Mouse (Mus musculus) G1E (cell line): ENCODE measurements around the gene Rnf149. TPM values are rescaled to one million over a fixed set of nuclear protein-coding genes. Genes with fewer than 3 reads are reported as not detected.

Experiments used
- ATAC-seq: 2 replicates; pipeline ENCODE4 v1.8.0; 2016; ENCODE audit warnings: mild to moderate bottlenecking; ENCODE audit not compliant: insufficient number of reproducible peaks, poor library complexity, low FRiP score, severe bottlenecking; ENCODE audit errors: extremely low read depth
- DNase-seq: peaks from one replicate; pipeline ENCODE4 v3.0.0; 2012; ENCODE audit warnings: low spot score
- H3K27me3 ChIP-seq: 2 replicates; pipeline ENCODE4 v1.6.1; 2012; ENCODE audit warnings: mild to moderate bottlenecking, low read length, inconsistent platforms; ENCODE audit not compliant: insufficient read depth
- H3K36me3 ChIP-seq: replicated peaks from 2 replicates; pipeline ENCODE3; 2012; ENCODE audit warnings: mild to moderate bottlenecking, inconsistent platforms
- H3K4me1 ChIP-seq: 2 replicates; pipeline ENCODE4 v1.6.1; 2012; ENCODE audit warnings: low read depth, low read length, inconsistent platforms, mixed read lengths; ENCODE audit not compliant: insufficient read depth
- H3K4me3 ChIP-seq: 2 replicates; pipeline ENCODE4 v1.5.1; 2012; ENCODE audit warnings: low read depth, mild to moderate bottlenecking, inconsistent platforms, low read length, moderate library complexity, mixed read lengths
- H3K9me3 ChIP-seq: replicated peaks from 2 replicates; pipeline ENCODE4 v1.6.1; 2012; ENCODE audit warnings: inconsistent platforms
- CTCF ChIP-seq: IDR thresholded peaks from 2 replicates; pipeline ENCODE4 v1.5.1; 2012; ENCODE audit warnings: low read depth, low read length, inconsistent platforms, mixed read lengths
- GATA1 ChIP-seq: IDR thresholded peaks from 2 replicates; pipeline ENCODE4 v1.6.1; 2012; ENCODE audit warnings: borderline replicate concordance, low read length, inconsistent platforms, mixed read lengths
- GATA2 ChIP-seq: IDR thresholded peaks from 2 replicates; pipeline ENCODE4 v1.6.1; 2012; ENCODE audit warnings: low read depth, low read length, inconsistent platforms, borderline replicate concordance
- POLR2AphosphoS5 ChIP-seq: IDR thresholded peaks from 2 replicates; pipeline ENCODE4 v1.6.1; 2012; ENCODE audit warnings: low read depth, low read length, inconsistent platforms; ENCODE audit not compliant: insufficient replicate concordance
- TAL1 ChIP-seq: conservative IDR thresholded peaks from 2 replicates; pipeline ENCODE4 v1.6.1; 2012; ENCODE audit warnings: low read depth, low read length, inconsistent platforms, mixed read lengths
- polyA plus RNA-seq: library from polyadenylated mRNA; stranded (reverse); fragments of >175 nt; gene quantifications from 2 replicates; pipeline ENCODE4 v1.2.3, GENCODE M21; 2012
- total RNA-seq, 2 experiments: library from RNA; stranded (forward) in 1 of 2; stranded (reverse) in 1 of 2; fragments of 200-1000 nt in 1 of 2; fragments of >200 nt in 1 of 2; fragmentation: Nextera tagmentation in 1 of 2; gene quantifications; 2 replicates each; pipeline ENCODE4 v1.2.3; 2014 to 2017

Gene Rnf149
- total and polyA plus RNA-seq, 3 experiments = 67.1 to 93.6 (median 86.8) TPM

DNA sequence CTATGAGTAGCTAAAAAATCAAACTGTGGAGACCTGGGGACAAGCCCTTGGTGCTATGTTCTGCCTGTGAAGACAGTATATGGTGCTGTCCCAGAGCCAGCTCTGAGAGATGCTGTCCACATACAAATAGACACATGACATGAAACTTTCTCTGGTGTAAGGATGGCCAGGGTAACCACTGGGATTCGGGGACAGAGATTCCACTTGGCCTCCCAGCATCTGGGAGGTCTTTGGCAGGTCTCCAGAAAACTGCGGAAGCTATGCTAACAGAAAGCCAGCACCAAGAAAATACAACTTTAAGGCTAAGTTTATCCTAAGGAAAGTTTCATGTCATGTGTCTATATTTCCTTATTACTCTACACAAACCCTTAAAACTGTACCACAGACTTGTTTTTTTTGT, 27.4 kb downstream of the Rnf149 start:
- peaks cover 4% of the 10 kb centered on the region for H3K4me1 ChIP-seq
- H3K9me3 ChIP-seq = no peaks in the 10 kb centered on the region
- no peaks in the 10 kb centered on the region for H3K27me3 ChIP-seq
- DNase-seq = no peak
- ATAC-seq = no peak
- peaks cover 87% of the 10 kb centered on the region for H3K36me3 ChIP-seq
- TF ChIP-seq CTCF = no peak
- TF ChIP-seq TAL1 = no peak
- TF ChIP-seq GATA1 = no peak
- no peak for TF ChIP-seq POLR2AphosphoS5
- no peak for TF ChIP-seq GATA2
- H3K4me3 ChIP-seq = no peak overlapping the region

DNA sequence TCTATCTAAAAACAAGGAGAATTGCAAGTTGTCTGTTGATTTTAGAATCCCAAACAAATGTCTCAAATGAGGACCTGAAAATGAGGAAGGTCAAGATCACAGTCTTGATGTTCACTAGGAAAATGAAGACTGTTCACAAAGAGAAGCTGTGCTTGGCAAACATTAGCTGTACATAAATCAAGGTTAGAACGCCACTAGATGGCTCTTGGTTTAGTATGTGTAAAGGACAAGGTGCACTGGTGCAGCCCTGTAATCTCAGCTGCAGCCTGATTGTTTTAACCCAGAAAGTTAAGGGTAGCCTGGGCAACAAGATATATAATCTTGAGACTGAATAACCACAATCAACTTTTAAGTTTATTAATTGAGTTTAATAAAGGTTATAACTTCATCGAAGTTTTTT, 30.0 kb downstream of the Rnf149 start:
- H3K4me3 ChIP-seq = no peak overlapping the region
- no peak for ATAC-seq
- no peaks in the 10 kb centered on the region for H3K9me3 ChIP-seq
- peaks cover 87% of the 10 kb centered on the region for H3K36me3 ChIP-seq
- no peaks in the 10 kb centered on the region for H3K27me3 ChIP-seq
- TF ChIP-seq GATA1 (no peak), TAL1 (no peak), GATA2 (no peak), CTCF (no peak), POLR2AphosphoS5 (no peak)
- peaks cover 4% of the 10 kb centered on the region for H3K4me1 ChIP-seq
- DNase-seq = no peak

DNA sequence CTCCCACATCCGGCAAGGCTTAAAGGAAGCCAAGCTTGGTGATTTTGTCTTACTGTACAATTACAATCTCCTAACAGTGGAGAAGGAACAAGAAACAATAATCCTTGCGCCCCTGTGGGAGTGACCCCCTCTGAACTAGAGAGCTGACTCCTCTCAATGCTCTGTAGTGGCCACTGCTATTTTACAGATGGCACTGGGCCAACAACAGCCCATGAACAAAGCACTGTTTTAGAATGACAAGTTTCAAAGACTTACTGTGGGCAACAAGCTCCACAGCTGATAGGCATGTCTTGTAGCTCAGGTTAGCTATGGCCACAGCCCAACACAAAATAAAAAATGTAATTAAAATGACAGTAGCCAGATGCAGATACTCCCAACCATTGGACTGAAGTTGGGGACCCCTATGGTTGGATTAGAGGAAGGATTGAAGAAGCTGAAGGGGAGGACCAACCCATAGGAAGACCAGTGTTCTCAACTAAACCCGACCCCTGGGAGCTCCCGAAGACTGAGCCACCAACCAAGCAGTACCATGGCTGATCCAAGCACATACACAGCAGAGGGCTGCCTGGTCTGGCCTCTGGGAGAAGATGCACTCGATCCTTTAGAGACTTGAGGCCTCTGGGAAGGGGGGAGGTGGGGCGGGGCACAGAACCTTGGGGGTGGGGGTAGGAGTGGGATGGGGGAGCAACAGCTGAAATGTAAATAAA, 30.9 kb downstream of the Rnf149 start:
- H3K36me3 ChIP-seq = peaks cover 86% of the 10 kb centered on the region
- ATAC-seq = no peak
- no peaks in the 10 kb centered on the region for H3K27me3 ChIP-seq

DNA sequence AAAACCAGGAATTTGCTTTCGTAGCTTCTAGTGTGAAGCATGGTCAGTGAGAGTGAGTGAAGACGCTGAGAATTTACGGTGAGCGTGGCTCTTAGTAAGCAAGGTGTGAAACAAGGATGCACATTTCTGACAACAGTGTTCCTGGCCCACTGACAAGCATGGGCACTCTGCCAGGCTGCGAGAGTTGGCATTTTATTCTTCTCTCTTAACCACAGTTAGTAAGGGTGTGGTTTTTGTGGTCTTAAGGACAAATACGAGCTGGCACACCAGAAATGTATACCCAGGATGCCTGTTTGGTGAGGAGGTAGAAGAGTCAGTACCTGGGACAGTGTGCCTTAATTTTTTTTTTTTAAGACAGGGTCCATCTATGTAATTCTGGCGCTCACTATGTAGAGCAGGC, 31.6 kb downstream of the Rnf149 start:
- H3K36me3 ChIP-seq = peaks cover 88% of the 10 kb centered on the region
- no peak overlapping the region for H3K4me3 ChIP-seq
- peaks cover 4% of the 10 kb centered on the region for H3K4me1 ChIP-seq
- DNase-seq = no peak
- ATAC-seq = no peak
- H3K9me3 ChIP-seq = peaks cover 4% of the 10 kb centered on the region
- TF ChIP-seq TAL1 (no peak), GATA1 (no peak), POLR2AphosphoS5 (no peak), GATA2 (no peak), CTCF (no peak)
- no peaks in the 10 kb centered on the region for H3K27me3 ChIP-seq

More for the DNA sequence above, 30.9 kb downstream of the Rnf149 start:
- Histone ChIP-seq H3K9me3 (no peaks in the 10 kb centered on the region), H3K4me1 (peaks cover 4% of the 10 kb centered on the region), H3K4me3 (no peak overlapping the region)
- no peak for TF ChIP-seq GATA1
- no peak for TF ChIP-seq POLR2AphosphoS5
- TF ChIP-seq GATA2 = no peak
- no peak for TF ChIP-seq CTCF
- no peak for TF ChIP-seq TAL1
- no peak for DNase-seq

DNA sequence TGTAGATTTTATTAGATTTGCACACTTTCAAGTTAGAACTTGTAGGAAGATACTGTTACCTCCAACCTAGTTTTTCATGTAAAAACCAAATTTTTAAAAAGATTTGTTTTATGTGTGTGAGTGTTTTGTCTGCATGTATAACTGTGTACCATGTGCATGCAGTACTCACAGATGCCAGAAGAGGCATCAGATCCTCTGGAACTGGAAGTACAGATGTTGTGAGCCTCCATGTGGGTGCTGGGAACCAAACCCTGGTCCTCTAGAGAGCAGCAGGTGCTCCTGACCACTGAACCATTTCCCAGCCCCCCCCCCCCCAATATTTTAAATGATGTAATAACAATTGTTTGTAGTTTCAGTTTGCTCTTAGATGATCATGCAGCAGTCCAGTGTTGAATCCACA, 36.6 kb downstream of the Rnf149 start:
- Histone ChIP-seq H3K4me3 (no peak overlapping the region), H3K4me1 (peaks cover 18% of the 10 kb centered on the region), H3K36me3 (peaks cover 79% of the 10 kb centered on the region), H3K9me3 (peaks cover 13% of the 10 kb centered on the region), H3K27me3 (no peaks in the 10 kb centered on the region)
- ATAC-seq = no peak
- TF ChIP-seq POLR2AphosphoS5 = no peak
- no peak for TF ChIP-seq GATA2
- TF ChIP-seq CTCF = 0 out of 2 replicates have a peak, but pooled peaks have one; percentile 11
- no peak for DNase-seq

DNA sequence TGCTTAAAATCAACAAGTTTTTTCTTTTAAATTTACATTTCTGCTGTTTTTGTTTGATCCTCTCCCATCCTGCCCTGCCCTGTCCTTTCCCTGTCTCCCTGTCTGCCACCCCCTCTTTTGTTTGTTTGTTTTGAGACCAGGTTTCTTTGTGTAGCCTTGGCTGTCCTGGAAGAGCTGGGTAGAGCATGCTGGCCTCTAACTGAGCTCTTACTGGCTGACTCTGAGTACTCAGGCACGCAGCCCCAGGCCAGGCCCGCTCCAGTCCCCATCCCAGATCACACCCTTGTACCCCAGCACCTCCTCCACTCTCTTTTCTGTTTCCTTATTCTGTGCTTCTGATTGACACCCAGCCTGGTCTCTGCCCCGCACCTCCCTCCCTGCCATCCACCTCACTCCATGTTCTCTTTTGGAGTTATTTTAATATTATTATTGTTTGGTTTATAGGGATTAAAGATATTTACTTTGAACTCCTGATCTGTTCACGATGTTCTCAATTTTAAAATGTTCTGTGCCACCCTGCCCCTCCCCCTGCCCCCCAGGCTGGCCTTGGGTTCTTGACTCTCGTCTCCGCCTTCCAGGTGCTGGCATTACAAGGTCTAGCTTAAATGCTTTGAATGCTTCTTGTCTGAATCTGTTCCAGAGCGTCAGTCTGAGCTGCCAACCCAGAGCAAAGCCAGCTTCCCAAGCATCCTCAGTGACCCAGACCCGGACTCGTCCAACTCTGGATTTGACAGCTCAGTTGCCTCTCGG, 39.4 kb downstream of the Rnf149 start:
- H3K36me3 ChIP-seq = peaks cover 53% of the 10 kb centered on the region
- peaks cover 13% of the 10 kb centered on the region for H3K9me3 ChIP-seq
- no peaks in the 10 kb centered on the region for H3K27me3 ChIP-seq
- no peak for DNase-seq
- peak overlapping the region; percentile 33; the same call in 1 of the 2 replicates for H3K4me3 ChIP-seq
- TF ChIP-seq TAL1 (no peak), POLR2AphosphoS5 (no peak), CTCF (no peak), GATA1 (no peak), GATA2 (no peak)
- H3K4me1 ChIP-seq = peaks cover 33% of the 10 kb centered on the region
- no peak for ATAC-seq
